ENCODE assay signal across 23 mouse cellular contexts in the genomic region with DNA sequence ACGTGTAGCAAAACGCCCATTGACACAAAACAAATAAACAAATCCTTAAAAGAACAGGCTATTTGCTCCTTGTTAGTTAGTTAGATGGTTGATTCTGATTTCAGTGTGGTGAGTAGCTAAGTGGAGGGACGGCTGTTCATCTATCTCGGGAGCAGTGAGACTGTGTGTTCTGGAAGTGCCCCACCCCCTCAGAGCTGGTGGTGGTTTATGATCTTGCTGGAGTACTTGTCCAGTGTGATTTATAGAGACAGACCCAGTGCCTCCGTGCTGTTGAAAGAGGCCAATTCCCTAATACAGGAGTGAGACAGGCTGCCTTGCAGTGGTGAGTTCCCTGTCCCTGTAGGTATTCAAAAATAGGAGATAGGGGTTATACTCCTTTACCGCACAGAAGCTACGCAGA. TPM values are rescaled to one million over a fixed set of nuclear protein-coding genes. Genes with fewer than 3 reads are reported as not detected.
"Had no signal": no experiment of that assay in that cellular context is flagged by ENCODE, and none has a peak within 500 bp of the region (broad histone marks: within the 10 kb centered on the region; RNA-seq: fewer than 3 reads in every experiment).

No protein-coding gene starts in this region.

- H3K4me3 ChIP-seq: heart, adult 2 months; heart, embryonic 12.5 days; hindbrain, embryonic 13.5 days; hindbrain, embryonic 15.5 days; layer of hippocampus, adult 2 months; left cerebral cortex, adult 2 months; limb, embryonic 10.5 days; limb, embryonic 12.5 days; liver, embryonic 13.5 days; liver, embryonic 15.5 days had no signal

- H3K36me3 ChIP-seq: heart, embryonic 12.5 days; hindbrain, embryonic 13.5 days; hindbrain, embryonic 15.5 days; limb, embryonic 10.5 days; limb, embryonic 12.5 days; liver, embryonic 13.5 days; liver, embryonic 15.5 days had no signal

- ATAC-seq: forebrain, postnatal 0 days; hindbrain, postnatal 0 days had no signal

- H3K27ac ChIP-seq: heart, adult 2 months; hindbrain, embryonic 13.5 days; hindbrain, embryonic 15.5 days; hindbrain, postnatal 0 days; layer of hippocampus, adult 2 months; left cerebral cortex, adult 2 months; limb, embryonic 10.5 days; limb, embryonic 12.5 days; liver, embryonic 13.5 days; liver, embryonic 15.5 days had no signal

- H3K9ac ChIP-seq: forebrain, postnatal 0 days; hindbrain, embryonic 13.5 days; hindbrain, embryonic 15.5 days; limb, embryonic 12.5 days; liver, embryonic 13.5 days; liver, embryonic 15.5 days had no signal

- H3K4me1 ChIP-seq: hindbrain, embryonic 13.5 days; hindbrain, embryonic 15.5 days; limb, embryonic 12.5 days; liver, embryonic 13.5 days; liver, embryonic 15.5 days had no signal

- H3K4me2 ChIP-seq: heart, embryonic 12.5 days; hindbrain, embryonic 13.5 days; hindbrain, embryonic 15.5 days; limb, embryonic 12.5 days; liver, embryonic 11.5 days; liver, embryonic 13.5 days; liver, embryonic 15.5 days had no signal

- DNase-seq: forebrain, postnatal 0 days; gastrocnemius, postnatal 14 days; gastrocnemius, postnatal 36 days; heart, adult 2 months; heart, postnatal 10 days; kidney, adult 18-20 months; kidney, adult 8-10 months; kidney, postnatal 10 days; kidney, postnatal 25 days; kidney, postnatal 4 days; liver; liver, embryonic 13.5 days had no signal

- H3K27me3 ChIP-seq: heart, embryonic 12.5 days; hindbrain, embryonic 13.5 days; hindbrain, embryonic 15.5 days; limb, embryonic 12.5 days; liver, embryonic 13.5 days; liver, embryonic 15.5 days had no signal

- H3K9me3 ChIP-seq: heart, embryonic 12.5 days; hindbrain, embryonic 13.5 days; hindbrain, embryonic 15.5 days; limb, embryonic 10.5 days; limb, embryonic 12.5 days; liver, embryonic 13.5 days; liver, embryonic 15.5 days had no signal

RNA-seq across cellular contexts. Expression of a gene that starts 44.3 kb away (rescaled TPM):
- polyA plus RNA-seq: hindbrain, embryonic 11.5 days; hindbrain, embryonic 13.5 days; hindbrain, embryonic 15.5 days; limb, embryonic 10.5 days; limb, embryonic 12.5 days had no signal
